Mouse (Mus musculus): ENCODE measurements around the gene Inava. TPM values are rescaled to one million over a fixed set of nuclear protein-coding genes. Genes with fewer than 3 reads are reported as not detected.

The Inava gene
- total RNA-seq, 2 experiments from 2014 or later, result not detected

Other genes with a start within 250 kb of the Inava start
- gene Igfn1, start 227.9 kb downstream of the Inava start, total RNA-seq (2021), result under 1 TPM in 1 of 2 experiments, not detected in 1; 0.14 TPM
- 10 to 100 TPM; 30.0 to 33.5 TPM for gene Tmem9, start 226.1 kb downstream of the Inava start, total RNA-seq (2021)
- not detected for gene Ascl5, start 183.5 kb downstream of the Inava start, total RNA-seq (2021)
- 1 to 10 TPM; 1.2 to 1.8 TPM for gene Cacna1s, start 181.5 kb downstream of the Inava start, total RNA-seq (2021)
- gene Kif21b, start 102.9 kb downstream of the Inava start, total RNA-seq (2021), result 1 to 10 TPM; 1.7 to 2.3 TPM
- not detected for gene Mroh3, start 21.4 kb downstream of the Inava start, total RNA-seq (2021)
- not detected for gene Gpr25, start 26.6 kb upstream of the Inava start, total RNA-seq (2021)
- 10 to 100 TPM; 33.4 to 34.0 TPM for gene Camsap2, start 111.8 kb upstream of the Inava start, total RNA-seq (2021)
- 10 to 100 TPM; 11.9 TPM for gene Ddx59, start 181.0 kb upstream of the Inava start, total RNA-seq (2021)
- 1 to 10 TPM; 7.3 to 7.8 TPM for gene Kif14, start 232.1 kb upstream of the Inava start, total RNA-seq (2021)

All from heart, postnatal 4 days (tissue).